Mouse (Mus musculus) heart, embryonic 14.5 days (tissue): ENCODE measurements around the gene Ipo9. TPM values are rescaled to one million over a fixed set of nuclear protein-coding genes. Genes with fewer than 3 reads are reported as not detected.

Source experiments
- ATAC-seq: fragments of 200-750 bp; cut with Nextera tagmentation; 2 replicates; pipeline ENCODE4 v1.8.0; 2017; ENCODE audit warnings: low read depth, moderate TSS enrichment; ENCODE audit not compliant: insufficient number of reproducible peaks, insufficient read depth, low FRiP score
- H3K27ac ChIP-seq, 2 experiments: fragments of 200-500 bp in 1 of 2; fragments of 300-500 bp in 1 of 2; sonication (generic) in 1 of 2; replicated peaks in 1 of 2; 2 replicates each; pipeline ENCODE4 v1.5.1; 2012 to 2014; ENCODE audit warnings: low read depth in 2 of 2, low read length in 2 of 2, control low read depth in 1 of 2, mild to moderate bottlenecking in 1 of 2, mixed read lengths in 1 of 2; ENCODE audit not compliant: control insufficient read depth in 1 of 2, insufficient read depth in 1 of 2
- H3K27me3 ChIP-seq: fragments of 300-500 bp; sonication (generic); 2 replicates; pipeline ENCODE4 v1.6.1; 2014; ENCODE audit warnings: mild to moderate bottlenecking, low read length, control low read depth; ENCODE audit not compliant: control insufficient read depth, insufficient read depth
- H3K36me3 ChIP-seq: fragments of 300-500 bp; sonication (generic); 2 replicates; pipeline ENCODE4 v1.6.1; 2014; ENCODE audit warnings: mild to moderate bottlenecking, control low read depth, low read length, mixed read lengths; ENCODE audit not compliant: control insufficient read depth, insufficient read depth
- H3K4me1 ChIP-seq, 2 experiments: fragments of 200-500 bp in 1 of 2; fragments of 300-500 bp in 1 of 2; sonication (generic) in 1 of 2; 2 replicates each; pipeline ENCODE4 v1.6.1; 2012 to 2014; ENCODE audit warnings: low read length in 2 of 2, control low read depth in 1 of 2, mixed read lengths in 1 of 2; ENCODE audit not compliant: control insufficient read depth in 2 of 2, insufficient read depth in 2 of 2
- H3K4me2 ChIP-seq: fragments of 300-500 bp; sonication (generic); 2 replicates; pipeline ENCODE4 v1.6.1; 2014; ENCODE audit warnings: mild to moderate bottlenecking, low read length
- H3K4me3 ChIP-seq, 2 experiments: fragments of 200-500 bp in 1 of 2; fragments of 300-500 bp in 1 of 2; sonication (generic) in 1 of 2; 2 replicates each; pipeline ENCODE4 v1.5.1; 2012 to 2014; ENCODE audit warnings: low read length in 2 of 2, mild to moderate bottlenecking in 2 of 2, control low read depth in 1 of 2, low read depth in 1 of 2, moderate library complexity in 1 of 2; ENCODE audit not compliant: control insufficient read depth in 1 of 2, insufficient read depth in 1 of 2
- H3K9ac ChIP-seq: fragments of 300-500 bp; sonication (generic); 2 replicates; pipeline ENCODE4 v1.6.1; 2014; ENCODE audit warnings: mild to moderate bottlenecking, low read length
- H3K9me3 ChIP-seq: fragments of 300-500 bp; sonication (generic); 2 replicates; pipeline ENCODE4 v1.6.1; 2016; ENCODE audit warnings: low read length, control low read depth; ENCODE audit not compliant: control insufficient read depth
- WGBS: fragments of 180-500 bp; shearing (Covaris S2); extraction: QIAGEN DNeasy Blood & Tissue Kit; methylation state at CpG from one replicate; pipeline ENCODE4 v1.1.7; 2014; 5-methylcytosine and 5-hydroxymethylcytosine counted together
- polyA plus RNA-seq: library from polyadenylated mRNA; unstranded; fragments of >200 nt; fragmentation: Nextera tagmentation; extraction: Ambion mirVana; gene quantifications from 2 replicates; pipeline ENCODE4 v1.2.1, GENCODE M21; 2014

The Ipo9 gene
- polyA plus RNA-seq, 1 experiment from 2014 or later = 82.1 TPM

GRCm38 (mm10) chr1:135451419-135451818, 21.1 kb upstream of the Ipo9 start:
- Histone ChIP-seq H3K4me2 (no peak overlapping the region), H3K4me1 (no peaks in the 10 kb centered on the region), H3K9me3 (no peaks in the 10 kb centered on the region), H3K4me3 (no peak overlapping the region), H3K27ac (no peak overlapping the region), H3K27me3 (no peaks in the 10 kb centered on the region), H3K9ac (no peak overlapping the region), H3K36me3 (peaks cover 83% of the 10 kb centered on the region)
- 80% methylated on average over 2 of the region's 2 CpGs for WGBS
- ATAC-seq = no peak

DNA sequence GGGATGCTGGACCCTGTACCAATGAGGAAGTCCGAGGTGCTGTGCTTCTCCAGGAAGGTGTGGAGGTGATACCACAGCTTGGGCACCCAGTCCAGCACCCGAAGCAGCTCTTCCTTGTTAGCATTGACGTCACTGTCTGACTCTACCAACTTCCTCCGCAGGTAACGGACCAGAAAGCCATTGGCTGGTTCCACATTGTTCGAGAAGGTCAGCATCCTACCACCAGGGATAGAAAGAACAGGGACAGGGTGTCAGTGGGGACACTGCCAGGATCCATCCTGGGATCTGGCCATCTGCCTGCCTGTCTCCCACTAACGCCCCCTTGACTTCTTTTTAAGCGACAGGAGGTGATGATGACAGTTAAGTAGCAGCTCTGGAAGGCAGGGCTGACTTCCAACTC, 19.6 kb upstream of the Ipo9 start:
- no peak overlapping the region for H3K4me2 ChIP-seq
- H3K9me3 ChIP-seq = no peaks in the 10 kb centered on the region
- peaks cover 81% of the 10 kb centered on the region for H3K36me3 ChIP-seq
- no peak for ATAC-seq
- H3K4me1 ChIP-seq = no peaks in the 10 kb centered on the region
- no peak overlapping the region for H3K9ac ChIP-seq
- H3K27ac ChIP-seq = no peak overlapping the region
- 88% methylated on average over 8 of the region's 8 CpGs for WGBS
- H3K27me3 ChIP-seq = no peaks in the 10 kb centered on the region
- no peak overlapping the region for H3K4me3 ChIP-seq

DNA sequence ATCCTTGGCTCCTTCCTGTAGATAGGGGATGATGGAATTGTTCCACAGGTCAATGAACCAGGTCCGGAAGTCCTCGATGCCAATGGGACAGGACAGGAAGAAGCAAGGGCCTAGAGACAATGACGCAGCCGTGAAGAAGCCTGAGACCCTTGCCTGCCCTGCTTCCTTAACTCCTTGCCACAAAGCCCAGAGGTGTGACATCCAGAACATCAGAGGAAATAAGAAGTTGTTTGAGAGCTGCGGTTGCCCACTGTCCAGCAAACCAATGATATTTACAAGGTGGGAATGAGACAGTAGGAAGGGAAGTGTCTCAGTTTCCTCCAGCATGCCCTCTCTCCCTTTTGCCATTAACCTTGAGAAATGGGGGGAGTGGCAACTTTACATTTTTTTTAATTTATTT, 18.6 kb upstream of the Ipo9 start:
- H3K4me3 ChIP-seq = no peak overlapping the region
- no peak overlapping the region for H3K9ac ChIP-seq
- H3K4me1 ChIP-seq = no peaks in the 10 kb centered on the region
- no peaks in the 10 kb centered on the region for H3K27me3 ChIP-seq
- H3K9me3 ChIP-seq = no peaks in the 10 kb centered on the region
- no peak overlapping the region for H3K27ac ChIP-seq
- H3K36me3 ChIP-seq = peaks cover 81% of the 10 kb centered on the region
- no peak overlapping the region for H3K4me2 ChIP-seq
- 93% methylated on average over 5 of the region's 5 CpGs for WGBS
- no peak for ATAC-seq

GRCm38 (mm10) chr1:135443506-135443905, 13.2 kb upstream of the Ipo9 start:
- Histone ChIP-seq H3K4me3 (no peak overlapping the region), H3K4me1 (no peaks in the 10 kb centered on the region), H3K9me3 (no peaks in the 10 kb centered on the region), H3K36me3 (peaks cover 81% of the 10 kb centered on the region), H3K27ac (no peak overlapping the region), H3K9ac (no peak overlapping the region), H3K27me3 (no peaks in the 10 kb centered on the region), H3K4me2 (no peak overlapping the region)
- no peak for ATAC-seq
- WGBS = 89% methylated on average over 12 of the region's 12 CpGs

GRCm38 (mm10) chr1:135441861-135442260, 11.6 kb upstream of the Ipo9 start:
- Histone ChIP-seq H3K27ac (no peak overlapping the region), H3K4me3 (no peak overlapping the region), H3K4me2 (no peak overlapping the region), H3K9me3 (no peaks in the 10 kb centered on the region), H3K27me3 (no peaks in the 10 kb centered on the region), H3K9ac (no peak overlapping the region), H3K4me1 (no peaks in the 10 kb centered on the region), H3K36me3 (peaks cover 87% of the 10 kb centered on the region)
- WGBS = 84% methylated on average over 3 of the region's 3 CpGs
- no peak for ATAC-seq

- H3K9me3 ChIP-seq = no peaks in the 10 kb centered on the region
- H3K36me3 ChIP-seq = peaks cover 83% of the 10 kb centered on the region
- H3K27ac ChIP-seq = no peak overlapping the region
- H3K4me1 ChIP-seq = peaks cover 0 to 5% of the 10 kb centered on the region in 2 experiments; a peak in 1 of 4 replicates
- no peak for ATAC-seq
- H3K4me3 ChIP-seq = no peak overlapping the region
- no peaks in the 10 kb centered on the region for H3K27me3 ChIP-seq
- H3K9ac ChIP-seq = no peak overlapping the region
- WGBS = 82% methylated on average over 6 of the region's 6 CpGs
- no peak overlapping the region for H3K4me2 ChIP-seq
These were observed 10.7 kb upstream of the Ipo9 start for GRCm38 (mm10) chr1:135440986-135441385.

DNA sequence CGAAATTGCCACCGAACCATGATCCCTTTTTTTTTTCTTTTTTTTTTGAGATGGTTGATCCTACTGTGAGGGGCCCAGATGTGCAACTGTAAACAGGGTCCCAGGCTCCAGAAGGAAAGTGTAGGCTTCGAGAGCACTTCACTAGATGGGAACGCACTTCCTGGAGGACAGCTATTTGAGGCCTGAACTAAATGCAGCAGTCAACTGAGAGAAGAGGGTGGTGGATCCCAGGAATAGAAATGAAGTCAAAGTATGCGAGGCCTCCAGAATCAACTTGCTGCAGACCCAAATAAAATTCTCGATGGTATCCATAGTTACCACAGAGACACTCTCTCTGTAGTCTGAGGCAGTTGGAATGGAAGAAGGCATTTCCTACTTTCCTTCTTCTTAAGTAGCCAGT, 8.5 kb upstream of the Ipo9 start:
- no peak for ATAC-seq
- Histone ChIP-seq H3K27ac (no peak overlapping the region), H3K9me3 (no peaks in the 10 kb centered on the region), H3K4me1 (peaks cover 0 to 16% of the 10 kb centered on the region in 2 experiments; a peak in 1 of 4 replicates), H3K4me3 (no peak overlapping the region), H3K9ac (no peak overlapping the region), H3K27me3 (no peaks in the 10 kb centered on the region), H3K36me3 (peaks cover 63% of the 10 kb centered on the region), H3K4me2 (no peak overlapping the region)
- WGBS = 74% methylated on average over 6 of the region's 6 CpGs

DNA sequence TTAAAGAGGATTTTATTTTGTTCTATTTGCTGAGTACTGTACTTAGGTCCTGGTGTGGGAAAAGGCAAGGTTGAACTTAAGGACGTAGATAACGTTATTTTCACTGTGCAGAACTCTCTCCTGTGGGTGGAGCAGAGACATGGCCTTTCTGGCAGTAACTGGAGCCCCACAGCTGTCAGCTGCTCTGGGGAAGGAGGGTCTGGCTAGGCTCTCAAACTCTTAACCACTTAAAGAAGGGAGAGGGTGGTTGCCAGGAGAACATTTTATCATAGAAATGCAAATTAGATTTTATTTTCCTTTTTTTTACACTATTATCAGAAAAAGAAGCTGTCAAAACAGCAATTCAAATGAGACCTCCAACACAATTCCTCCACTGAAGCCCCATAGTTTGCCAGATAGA, 5.5 kb upstream of the Ipo9 start:
- Histone ChIP-seq H3K4me2 (no peak overlapping the region), H3K36me3 (peaks cover 33% of the 10 kb centered on the region), H3K27ac (peak overlapping the region; percentile 27 to 69; a peak in 2 of 4 replicates), H3K27me3 (no peaks in the 10 kb centered on the region), H3K9ac (no peak overlapping the region), H3K4me3 (no peak overlapping the region), H3K9me3 (no peaks in the 10 kb centered on the region), H3K4me1 (peaks cover 3 to 27% of the 10 kb centered on the region in 2 experiments; a peak in 3 of 4 replicates)
- peak; percentile 25; the same call in 1 of the 2 replicates for ATAC-seq
- WGBS = 4% methylated on average over 2 of the region's 2 CpGs
